In the genomic region with DNA sequence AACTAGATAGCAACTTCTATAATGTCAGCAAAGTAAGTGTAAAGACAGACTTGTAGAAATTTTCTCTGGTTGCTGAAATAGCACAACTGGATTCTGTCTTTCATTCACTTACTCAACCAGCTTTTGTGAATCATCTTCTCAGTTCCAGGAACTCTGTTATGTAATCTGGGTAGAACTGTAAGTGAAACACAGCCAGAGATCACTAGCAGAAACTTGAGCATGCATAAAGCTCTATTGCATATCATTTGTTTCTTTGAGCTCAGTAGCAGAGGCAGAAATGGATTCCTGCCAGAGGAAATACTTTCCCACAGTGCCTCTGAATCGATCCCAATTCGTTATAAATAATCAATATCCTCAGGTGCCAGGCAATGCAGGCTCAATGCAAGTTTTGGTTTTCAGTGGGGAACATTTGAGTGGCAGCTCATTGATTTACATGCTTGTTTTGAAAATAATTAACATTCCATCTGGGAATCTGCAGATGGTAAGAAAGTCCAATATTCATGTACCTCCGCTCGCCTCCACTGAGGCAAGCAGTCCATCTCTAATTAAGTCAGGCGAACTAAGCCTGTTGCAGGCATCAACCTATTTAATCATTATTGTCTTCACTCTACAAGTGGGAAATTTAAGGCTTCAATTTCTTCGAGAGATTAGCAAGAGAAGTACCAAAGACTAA, we compare ENCODE assay signal across 16 mouse cellular contexts.
DNase-seq lines count a peak whose midpoint lies in the region; ATAC-seq and TF ChIP-seq lines count a peak whose summit lies in the region.
"Had no signal": no experiment of that assay in that cellular context is flagged by ENCODE, and none has a peak within 500 bp of the region (broad histone marks: within the 10 kb centered on the region; RNA-seq: fewer than 3 reads in every experiment).

No protein-coding gene starts in this region.

- peak; percentile 34 for DNase-seq in kidney, adult 11 months
- no peak for DNase-seq in kidney, postnatal 4 days
- DNase-seq in lung, embryonic 14.5 days, result peak; percentile 28
- no peak for DNase-seq in lung, postnatal 14 days
- DNase-seq in Muller cell, postnatal 12 days (ENCODE audit: inconsistent ontology term), result peak; percentile 78
- peak; percentile 69 for DNase-seq in fat pad, adult 2 months (ENCODE audit: extremely low read depth, low read depth, low spot score)
- no peak for DNase-seq in neural tube, embryonic 10.5 days (ENCODE audit: extremely low spot score, low spot score)
- DNase-seq: adrenal gland, postnatal 14 days; cerebellum, adult 9-10 months; forebrain, postnatal 0 days; gastrocnemius, postnatal 36 days; heart, postnatal 4 days; thymus, postnatal 36 days had no signal

- H3K4me1 ChIP-seq in lung, embryonic 14.5 days (ENCODE audit: insufficient read depth), result no peaks in the 10 kb centered on the region
- H3K4me1 ChIP-seq: heart, embryonic 12.5 days; liver, embryonic 15.5 days had no signal

- TF ChIP-seq CTCF in lung, embryonic 14.5 days (IDR thresholded peaks at IDR 0.05; ENCODE audit: low read depth), result no peak

- no peak overlapping the region for H3K27ac ChIP-seq in lung, embryonic 14.5 days (ENCODE audit: low read depth)
- H3K27ac ChIP-seq: liver, embryonic 15.5 days; stomach, postnatal 0 days had no signal

- no peaks in the 10 kb centered on the region for H3K9me3 ChIP-seq in lung, embryonic 14.5 days (ENCODE audit: low read depth, low read length)
- H3K9me3 ChIP-seq: heart, embryonic 12.5 days; liver, embryonic 15.5 days had no signal

- H3K4me2 ChIP-seq in lung, embryonic 14.5 days, result no peak overlapping the region
- H3K4me2 ChIP-seq: heart, embryonic 12.5 days; liver, embryonic 15.5 days had no signal

- H3K36me3 ChIP-seq in lung, embryonic 14.5 days (ENCODE audit: insufficient read depth), result no peaks in the 10 kb centered on the region
- H3K36me3 ChIP-seq: heart, embryonic 12.5 days; liver, embryonic 15.5 days had no signal

- 80% methylated on average over 6 of the region's 6 CpGs for WGBS in lung, embryonic 14.5 days

- H3K4me3 ChIP-seq in lung, embryonic 14.5 days (ENCODE audit: low read depth, low read length), result no peak overlapping the region
- H3K4me3 ChIP-seq: heart, embryonic 12.5 days; liver, embryonic 15.5 days had no signal

- H3K9ac ChIP-seq in lung, embryonic 14.5 days, result no peak overlapping the region
- H3K9ac ChIP-seq: forebrain, postnatal 0 days; heart, embryonic 12.5 days; liver, embryonic 15.5 days had no signal

- ATAC-seq in lung, embryonic 14.5 days (ENCODE audit: insufficient read depth), result no peak
- ATAC-seq: forebrain, postnatal 0 days had no signal

- no peaks in the 10 kb centered on the region for H3K27me3 ChIP-seq in lung, embryonic 14.5 days (ENCODE audit: insufficient read depth, low read length)
- H3K27me3 ChIP-seq: heart, embryonic 12.5 days; liver, embryonic 15.5 days had no signal

Comparison
In these comparisons a context has a peak if more than half of its experiments do, and no peak if none do; other contexts are left out.
1. DNase-seq: peak in kidney, adult 11 months (single experiment), lung, embryonic 14.5 days (single experiment), Muller cell, postnatal 12 days (single experiment) and fat pad, adult 2 months (single experiment); none in kidney, postnatal 4 days (0 of 2), lung, postnatal 14 days (single experiment) and neural tube, embryonic 10.5 days (single experiment).